Mouse (Mus musculus) stomach, embryonic 14.5 days (tissue): Measurements from ENCODE around the gene Fez2. TPM values are rescaled to one million over a fixed set of nuclear protein-coding genes. Genes with fewer than 3 reads are reported as not detected.

Source experiments
- ATAC-seq: fragments of 200-750 bp; cut with Nextera tagmentation; 2 replicates; pipeline ENCODE4 v1.8.0; 2017; ENCODE audit warnings: low read depth, moderate TSS enrichment; ENCODE audit not compliant: insufficient number of reproducible peaks, insufficient read depth, low FRiP score
- H3K27ac ChIP-seq: fragments of 300-500 bp; sonication (generic); 2 replicates; pipeline ENCODE4 v1.5.1; 2014; ENCODE audit warnings: mild to moderate bottlenecking, low read length, moderate library complexity, mixed read lengths
- H3K27me3 ChIP-seq: fragments of 300-500 bp; sonication (generic); 2 replicates; pipeline ENCODE4 v1.6.1; 2014; ENCODE audit warnings: low read length, control low read depth, mixed read lengths; ENCODE audit not compliant: control insufficient read depth, insufficient read depth
- H3K36me3 ChIP-seq: fragments of 300-500 bp; sonication (generic); 2 replicates; pipeline ENCODE4 v1.6.1; 2014; ENCODE audit warnings: mild to moderate bottlenecking, control low read depth, low read length, moderate library complexity, mixed read lengths; ENCODE audit not compliant: control insufficient read depth, insufficient read depth
- H3K4me1 ChIP-seq: fragments of 300-500 bp; sonication (generic); 2 replicates; pipeline ENCODE4 v1.6.1; 2014; ENCODE audit warnings: low read length, control low read depth, mixed read lengths; ENCODE audit not compliant: control insufficient read depth, insufficient read depth
- H3K4me2 ChIP-seq: fragments of 300-500 bp; sonication (generic); replicated peaks from 2 replicates; pipeline ENCODE4 v1.6.1; 2014; ENCODE audit warnings: low read depth, low read length, control low read depth
- H3K4me3 ChIP-seq: fragments of 300-500 bp; sonication (generic); 2 replicates; pipeline ENCODE4 v1.5.1; 2014; ENCODE audit warnings: low read depth, low read length, control low read depth
- H3K9ac ChIP-seq: fragments of 300-500 bp; sonication (generic); replicated peaks from 2 replicates; pipeline ENCODE4 v1.6.1; 2014; ENCODE audit warnings: low read depth, mild to moderate bottlenecking, control low read depth, low read length, moderate library complexity, mixed read lengths
- H3K9me3 ChIP-seq: fragments of 300-500 bp; sonication (generic); 2 replicates; pipeline ENCODE4 v1.6.1; 2016; ENCODE audit warnings: low read depth, low read length, control low read depth; ENCODE audit not compliant: control insufficient read depth
- WGBS: fragments of 180-500 bp; shearing (Covaris S2); extraction: QIAGEN DNeasy Blood & Tissue Kit; methylation state at CpG from one replicate; pipeline ENCODE4 v1.1.7; 2014; 5-methylcytosine and 5-hydroxymethylcytosine counted together
- polyA plus RNA-seq: library from polyadenylated mRNA; unstranded; fragments of >200 nt; fragmentation: Nextera tagmentation; extraction: Ambion mirVana; gene quantifications from 2 replicates; pipeline ENCODE4 v1.2.1, GENCODE M21; 2014

Fez2 gene
- polyA plus RNA-seq, 1 experiment from 2014 or later = 45.1 TPM

- no peaks in the 10 kb centered on the region for H3K27me3 ChIP-seq
- peaks cover 7% of the 10 kb centered on the region for H3K36me3 ChIP-seq
- no peak overlapping the region for H3K4me3 ChIP-seq
- 85% methylated on average over 6 of the region's 6 CpGs for WGBS
- no peak overlapping the region for H3K4me2 ChIP-seq
- H3K27ac ChIP-seq = no peak overlapping the region
- no peaks in the 10 kb centered on the region for H3K9me3 ChIP-seq
- H3K9ac ChIP-seq = no peak overlapping the region
- no peak for ATAC-seq
- no peaks in the 10 kb centered on the region for H3K4me1 ChIP-seq
These were observed 44.8 kb downstream of the Fez2 start for GRCm38 (mm10) chr17:78373174-78373573.

GRCm38 (mm10) chr17:78370445-78370844 lies 47.5 kb downstream of the Fez2 start:
- WGBS = 86% methylated on average over 1 of the region's 1 CpGs
- Histone ChIP-seq H3K4me3 (no peak overlapping the region), H3K36me3 (peaks cover 4% of the 10 kb centered on the region), H3K9ac (no peak overlapping the region), H3K9me3 (no peaks in the 10 kb centered on the region), H3K27me3 (no peaks in the 10 kb centered on the region), H3K4me2 (no peak overlapping the region), H3K4me1 (no peaks in the 10 kb centered on the region), H3K27ac (no peak overlapping the region)
- ATAC-seq = no peak

- Histone ChIP-seq H3K9me3 (no peaks in the 10 kb centered on the region), H3K36me3 (no peaks in the 10 kb centered on the region; the same call in none of the 2 replicates), H3K4me2 (no peak overlapping the region), H3K4me3 (no peak overlapping the region), H3K27me3 (no peaks in the 10 kb centered on the region), H3K27ac (no peak overlapping the region), H3K4me1 (no peaks in the 10 kb centered on the region), H3K9ac (no peak overlapping the region)
- 88% methylated on average over 8 of the region's 8 CpGs for WGBS
- no peak for ATAC-seq
These were observed 49.5 kb downstream of the Fez2 start for GRCm38 (mm10) chr17:78368481-78368880.

GRCm38 (mm10) chr17:78366070-78366469 lies 51.9 kb downstream of the Fez2 start:
- Histone ChIP-seq H3K4me2 (no peak overlapping the region), H3K27me3 (no peaks in the 10 kb centered on the region), H3K27ac (no peak overlapping the region), H3K4me3 (no peak overlapping the region), H3K4me1 (no peaks in the 10 kb centered on the region), H3K9me3 (no peaks in the 10 kb centered on the region), H3K36me3 (no peaks in the 10 kb centered on the region; the same call in none of the 2 replicates), H3K9ac (no peak overlapping the region)
- 82% methylated on average over 7 of the region's 7 CpGs for WGBS
- ATAC-seq = no peak

GRCm38 (mm10) chr17:78364555-78365302 lies 53.2 kb downstream of the Fez2 start:
- ATAC-seq = no peak
- H3K9ac ChIP-seq = no peak overlapping the region
- no peak overlapping the region for H3K27ac ChIP-seq
- H3K4me2 ChIP-seq = no peak overlapping the region
- 79% methylated on average over 23 of the region's 23 CpGs for WGBS
- no peaks in the 10 kb centered on the region for H3K27me3 ChIP-seq
- H3K9me3 ChIP-seq = no peaks in the 10 kb centered on the region
- no peak overlapping the region for H3K4me3 ChIP-seq
- no peaks in the 10 kb centered on the region; the same call in none of the 2 replicates for H3K36me3 ChIP-seq
- no peaks in the 10 kb centered on the region for H3K4me1 ChIP-seq

GRCm38 (mm10) chr17:78361939-78362728 lies 55.8 kb downstream of the Fez2 start:
- no peak overlapping the region for H3K4me3 ChIP-seq
- no peaks in the 10 kb centered on the region for H3K36me3 ChIP-seq
- H3K4me2 ChIP-seq = no peak overlapping the region
- H3K27me3 ChIP-seq = no peaks in the 10 kb centered on the region
- ATAC-seq = no peak
- H3K27ac ChIP-seq = peak overlapping the region; percentile 27; the same call in 1 of the 2 replicates
- no peak overlapping the region for H3K9ac ChIP-seq
- no peaks in the 10 kb centered on the region for H3K4me1 ChIP-seq
- no peaks in the 10 kb centered on the region for H3K9me3 ChIP-seq
- whole genome bisulfite sequencing = 80% methylated on average over 13 of the region's 13 CpGs

- WGBS = 82% methylated on average over 7 of the region's 7 CpGs
- H3K9ac ChIP-seq = no peak overlapping the region
- no peak overlapping the region for H3K4me2 ChIP-seq
- no peaks in the 10 kb centered on the region for H3K27me3 ChIP-seq
- ATAC-seq = no peak
- no peaks in the 10 kb centered on the region for H3K4me1 ChIP-seq
- no peak overlapping the region for H3K4me3 ChIP-seq
- H3K9me3 ChIP-seq = no peaks in the 10 kb centered on the region
- H3K36me3 ChIP-seq = peaks cover 4% of the 10 kb centered on the region; the same call in 1 of the 2 replicates
- H3K27ac ChIP-seq = no peak overlapping the region
These were observed 59.7 kb downstream of the Fez2 start for GRCm38 (mm10) chr17:78358251-78358726.

- Histone ChIP-seq H3K4me3 (no peak overlapping the region), H3K27me3 (no peaks in the 10 kb centered on the region), H3K27ac (no peak overlapping the region), H3K9ac (no peak overlapping the region), H3K4me1 (no peaks in the 10 kb centered on the region), H3K36me3 (peaks cover 4% of the 10 kb centered on the region; the same call in 1 of the 2 replicates), H3K9me3 (no peaks in the 10 kb centered on the region), H3K4me2 (no peak overlapping the region)
- WGBS = 88% methylated on average over 4 of the region's 4 CpGs
- ATAC-seq = no peak
These were observed 60.2 kb downstream of the Fez2 start for GRCm38 (mm10) chr17:78357753-78358152.
